In the genomic region with DNA sequence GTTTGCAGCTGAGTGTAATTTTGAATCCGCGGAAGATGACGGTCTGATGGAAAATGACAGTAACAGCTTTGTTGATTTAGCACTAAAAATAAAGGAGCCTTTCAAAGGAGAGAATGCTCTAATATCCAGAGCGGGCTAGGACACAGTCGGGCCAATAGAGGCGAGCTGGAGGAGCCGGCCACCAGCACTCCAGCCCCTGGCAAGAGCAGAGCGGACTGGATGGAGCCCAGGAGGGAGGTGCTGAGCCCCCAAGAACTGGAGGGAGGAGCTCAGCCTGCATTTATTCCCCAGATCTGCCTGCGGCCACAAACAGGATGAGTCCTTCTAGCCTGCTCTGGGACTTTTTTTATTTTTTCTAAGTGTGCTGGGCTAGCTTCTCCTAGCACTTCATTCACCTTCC, we compare ENCODE assay signal across 8 mouse cellular contexts.
DNase-seq lines count a peak whose midpoint lies in the region; ATAC-seq and TF ChIP-seq lines count a peak whose summit lies in the region.

No protein-coding gene starts in this region.

- TF ChIP-seq CTCF in heart, postnatal 0 days (IDR thresholded peaks at IDR 0.05; ENCODE audit: low read depth) = no peak

- no peak for TF ChIP-seq EP300 in heart, postnatal 0 days (IDR thresholded peaks at IDR 0.05; ENCODE audit: low read depth)

- WGBS in forebrain, embryonic 14.5 days = 43% methylated on average over 9 of the region's 9 CpGs
- 52% methylated on average over 9 of the region's 9 CpGs for WGBS in forebrain, embryonic 12.5 days
- 37% methylated on average over 9 of the region's 9 CpGs for WGBS in heart, postnatal 0 days
- 21% methylated on average over 9 of the region's 9 CpGs for WGBS in lung, embryonic 15.5 days
- 51% methylated on average over 9 of the region's 9 CpGs for WGBS in hindbrain, embryonic 12.5 days

- peak; percentile 60; the same call in 1 of the 2 replicates for ATAC-seq in forebrain, embryonic 14.5 days
- ATAC-seq in forebrain, embryonic 12.5 days (ENCODE audit: low FRiP score) = no peak
- ATAC-seq in heart, postnatal 0 days (ENCODE audit: insufficient read depth, low read depth) = peak; percentile 72
- peak; percentile 84; the same call in 1 of the 2 replicates for ATAC-seq in lung, embryonic 15.5 days (ENCODE audit: borderline replicate concordance, extremely low read depth, low FRiP score, low TSS enrichment)
- no peak for ATAC-seq in hindbrain, embryonic 12.5 days (ENCODE audit: low FRiP score)
- ATAC-seq in granulocyte monocyte progenitor cell, adult 5-6 weeks (replicated peaks; ENCODE audit: poor library complexity, severe bottlenecking) = no peak

- H3K4me3 ChIP-seq in forebrain, embryonic 14.5 days (ENCODE audit: low read depth, low read length) = no peak overlapping the region
- H3K4me3 ChIP-seq in forebrain, embryonic 12.5 days (replicated peaks) = no peak overlapping the region
- H3K4me3 ChIP-seq in heart, postnatal 0 days (ENCODE audit: low read depth, low read length) = no peak overlapping the region
- H3K4me3 ChIP-seq in lung, embryonic 15.5 days = no peak overlapping the region
- no peak overlapping the region for H3K4me3 ChIP-seq in hindbrain, embryonic 12.5 days

- H3K9ac ChIP-seq in forebrain, embryonic 14.5 days (ENCODE audit: low read length) = no peak overlapping the region
- H3K9ac ChIP-seq in forebrain, embryonic 12.5 days = no peak overlapping the region
- H3K9ac ChIP-seq in heart, postnatal 0 days (replicated peaks; ENCODE audit: low read depth, low read length) = no peak overlapping the region
- H3K9ac ChIP-seq in lung, embryonic 15.5 days = no peak overlapping the region
- H3K9ac ChIP-seq in hindbrain, embryonic 12.5 days = no peak overlapping the region

- H3K9me3 ChIP-seq in forebrain, embryonic 14.5 days (replicated peaks; ENCODE audit: control insufficient read depth, low read length) = no peaks in the 10 kb centered on the region
- H3K9me3 ChIP-seq in forebrain, embryonic 12.5 days = no peaks in the 10 kb centered on the region
- no peaks in the 10 kb centered on the region for H3K9me3 ChIP-seq in heart, postnatal 0 days (replicated peaks; ENCODE audit: control insufficient read depth, low read length)
- no peaks in the 10 kb centered on the region for H3K9me3 ChIP-seq in lung, embryonic 15.5 days
- no peaks in the 10 kb centered on the region; the same call in 1 of the 2 replicates for H3K9me3 ChIP-seq in hindbrain, embryonic 12.5 days (replicated peaks)

- H3K36me3 ChIP-seq in forebrain, embryonic 14.5 days (ENCODE audit: control insufficient read depth, insufficient read depth, low read length) = no peaks in the 10 kb centered on the region
- no peaks in the 10 kb centered on the region for H3K36me3 ChIP-seq in forebrain, embryonic 12.5 days (replicated peaks)
- no peaks in the 10 kb centered on the region for H3K36me3 ChIP-seq in heart, postnatal 0 days (replicated peaks; ENCODE audit: control insufficient read depth, insufficient read depth, low read length)
- H3K36me3 ChIP-seq in lung, embryonic 15.5 days = no peaks in the 10 kb centered on the region
- no peaks in the 10 kb centered on the region for H3K36me3 ChIP-seq in hindbrain, embryonic 12.5 days

- DNase-seq in forebrain, embryonic 14.5 days (ENCODE audit: low spot score) = peak; percentile 62
- DNase-seq in testis, postnatal 14 days (ENCODE audit: low spot score) = peak; percentile 9
- DNase-seq in testis, postnatal 10 days (ENCODE audit: low spot score) = no peak
- no peak for DNase-seq in heart, postnatal 0 days (ENCODE audit: low spot score)

- H3K27ac ChIP-seq in forebrain, embryonic 14.5 days (ENCODE audit: low read depth, low read length) = no peak overlapping the region
- H3K27ac ChIP-seq in forebrain, embryonic 12.5 days = no peak overlapping the region
- no peak overlapping the region for H3K27ac ChIP-seq in heart, postnatal 0 days (ENCODE audit: low read depth)
- no peak overlapping the region for H3K27ac ChIP-seq in lung, embryonic 15.5 days
- no peak overlapping the region for H3K27ac ChIP-seq in hindbrain, embryonic 12.5 days

- no peak overlapping the region for H3K4me2 ChIP-seq in forebrain, embryonic 14.5 days (ENCODE audit: low read length)
- H3K4me2 ChIP-seq in forebrain, embryonic 12.5 days = no peak overlapping the region
- no peak overlapping the region for H3K4me2 ChIP-seq in heart, postnatal 0 days (ENCODE audit: low read depth, low read length)
- 0 out of 2 replicates have a peak overlapping the region, but pooled peaks have one; percentile 0 for H3K4me2 ChIP-seq in lung, embryonic 15.5 days
- H3K4me2 ChIP-seq in hindbrain, embryonic 12.5 days (replicated peaks) = no peak overlapping the region

- peaks cover 4% of the 10 kb centered on the region for H3K4me1 ChIP-seq in forebrain, embryonic 14.5 days (ENCODE audit: control insufficient read depth, insufficient read depth, low read length)
- 0 out of 2 replicates have a peak, but pooled peaks cover 3% of the 10 kb centered on the region for H3K4me1 ChIP-seq in forebrain, embryonic 12.5 days
- no peaks in the 10 kb centered on the region for H3K4me1 ChIP-seq in heart, postnatal 0 days (ENCODE audit: control insufficient read depth, insufficient read depth)
- H3K4me1 ChIP-seq in lung, embryonic 15.5 days = peaks cover 9% of the 10 kb centered on the region; the same call in 1 of the 2 replicates
- H3K4me1 ChIP-seq in hindbrain, embryonic 12.5 days = no peaks in the 10 kb centered on the region

- H3K27me3 ChIP-seq in forebrain, embryonic 14.5 days (replicated peaks; ENCODE audit: control insufficient read depth, insufficient read depth, low read length) = no peaks in the 10 kb centered on the region
- no peaks in the 10 kb centered on the region for H3K27me3 ChIP-seq in forebrain, embryonic 12.5 days
- H3K27me3 ChIP-seq in heart, postnatal 0 days (ENCODE audit: control insufficient read depth, insufficient read depth, low read length) = 0 out of 2 replicates have a peak, but pooled peaks cover 3% of the 10 kb centered on the region
- H3K27me3 ChIP-seq in lung, embryonic 15.5 days = no peaks in the 10 kb centered on the region
- no peaks in the 10 kb centered on the region for H3K27me3 ChIP-seq in hindbrain, embryonic 12.5 days

Comparison
In these comparisons a context has a peak if more than half of its experiments do, and no peak if none do; other contexts are left out.
1. ATAC-seq: peak in forebrain, embryonic 14.5 days (single experiment), heart, postnatal 0 days (single experiment) and lung, embryonic 15.5 days (single experiment); none in forebrain, embryonic 12.5 days (single experiment), hindbrain, embryonic 12.5 days (single experiment) and granulocyte monocyte progenitor cell, adult 5-6 weeks (single experiment).
2. DNase-seq: peak in forebrain, embryonic 14.5 days (single experiment) and testis, postnatal 14 days (single experiment); none in testis, postnatal 10 days (single experiment) and heart, postnatal 0 days (single experiment).